Mouse (Mus musculus): ENCODE measurements around the gene Actl6a. TPM values are rescaled to one million over a fixed set of nuclear protein-coding genes. Genes with fewer than 3 reads are reported as not detected.

Actl6a gene
- 113 TPM for polyA plus RNA-seq (2017; shearing (Covaris generic))

DNA sequence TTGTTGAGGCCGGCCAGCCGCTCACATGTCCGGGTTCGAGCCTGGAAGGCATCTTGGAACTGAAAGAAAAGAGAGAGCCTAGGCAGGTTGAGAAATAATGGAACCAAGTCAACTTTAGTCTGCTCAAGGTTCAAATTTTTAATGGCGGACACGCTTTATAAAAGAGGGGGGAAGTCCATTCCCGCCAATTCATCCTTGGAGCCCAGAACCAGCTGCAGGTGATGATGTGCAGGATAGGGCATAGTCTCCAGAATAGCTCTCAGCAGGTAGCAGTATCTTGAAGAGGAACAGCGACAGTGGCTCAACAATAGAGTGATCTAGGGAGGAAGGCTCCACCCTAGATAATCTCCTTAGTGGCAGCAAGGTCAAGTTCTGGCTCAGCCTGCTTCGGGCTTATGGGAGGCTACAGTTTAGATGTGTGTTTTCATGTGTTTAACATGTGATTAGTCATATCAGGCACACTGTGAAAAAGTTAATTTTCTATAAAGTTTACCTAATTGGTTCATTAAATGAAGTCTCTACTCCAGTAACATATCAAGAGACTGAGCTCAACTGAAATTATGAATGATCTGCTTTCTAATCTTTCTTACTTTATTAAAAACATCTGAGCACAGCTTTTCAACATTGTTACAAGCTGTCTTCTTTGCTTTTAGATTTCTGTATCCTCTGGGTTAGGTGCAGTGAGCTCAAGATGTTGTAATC lies at the start of gene Actl6a:
Gene Actl6a (plus strand): TSS at position 652 of the 702 bp plus-strand sequence.

GRCm38 (mm10) chr3:32736244-32737171 lies 30.4 kb downstream of the Actl6a start, which contains the start of gene Ndufb5:
Gene Ndufb5 (plus strand): TSS chr3:32736990.

GRCm38 (mm10) chr3:32737172-32737655 lies 31.1 kb downstream of the Actl6a start, which contains the start of gene Mrpl47:
Gene Mrpl47 (minus strand): TSS chr3:32737605.

Other genes with a start within 250 kb of the Actl6a start
- gene Kcnmb3, start 214.1 kb upstream of the Actl6a start, polyA plus RNA-seq (2017; shearing (Covaris generic)), result not detected
- 26.9 TPM for gene Zfp639, start 196.0 kb upstream of the Actl6a start, polyA plus RNA-seq (2017; shearing (Covaris generic))
- gene Mfn1, start 176.8 kb upstream of the Actl6a start, polyA plus RNA-seq (2017; shearing (Covaris generic)), result 7.5 TPM
- 12.7 TPM for gene Gnb4, start 89.7 kb upstream of the Actl6a start, polyA plus RNA-seq (2017; shearing (Covaris generic))
- 198 TPM for gene Ndufb5, start 30.7 kb downstream of the Actl6a start, polyA plus RNA-seq (2017; shearing (Covaris generic))
- 20.7 TPM for gene Mrpl47, start 31.3 kb downstream of the Actl6a start, polyA plus RNA-seq (2017; shearing (Covaris generic))
- not detected for gene Usp13, start 111.2 kb downstream of the Actl6a start, polyA plus RNA-seq (2017; shearing (Covaris generic))